Mouse (Mus musculus) myocyte (in vitro differentiated cells): ENCODE measurements around the gene Edc3.

Experiments used
- MAX ChIP-seq: IDR thresholded peaks from one replicate; pipeline ENCODE4 v1.6.1; 2011; ENCODE audit warnings: low read depth, mild to moderate bottlenecking, control low read depth
- MYOD1 ChIP-seq, 3 experiments: IDR thresholded peaks; one replicate each; pipeline ENCODE4 v1.6.1; 2011; ENCODE audit warnings: control low read depth in 2 of 3, low read depth in 2 of 3, mild to moderate bottlenecking in 2 of 3, moderate library complexity in 1 of 3; ENCODE audit not compliant: insufficient read length in 2 of 3, control insufficient read depth in 1 of 3
- POLR2A ChIP-seq: IDR thresholded peaks from one replicate; pipeline ENCODE4 v1.6.1; 2011; ENCODE audit warnings: low read depth, mild to moderate bottlenecking, control low read depth, moderate library complexity; ENCODE audit not compliant: insufficient read length
- POLR2AphosphoS2 ChIP-seq: IDR thresholded peaks from one replicate; pipeline ENCODE4 v1.6.1; 2011; ENCODE audit warnings: low read depth, control low read depth; ENCODE audit not compliant: insufficient read length
- SRF ChIP-seq: IDR thresholded peaks from one replicate; pipeline ENCODE4 v1.6.1; 2011; ENCODE audit warnings: low read depth; ENCODE audit not compliant: control insufficient read depth, insufficient read length
- USF1 ChIP-seq: IDR thresholded peaks from one replicate; pipeline ENCODE4 v1.6.1; 2011; ENCODE audit warnings: low read depth, mild to moderate bottlenecking, control low read depth, moderate library complexity

- TF ChIP-seq USF1 (no peak), MAX (no peak), MYOD1 (IDR thresholded peaks at IDR 0.05; ENCODE audit: control insufficient read depth in 1 of 3, insufficient read length in 2 of 3, low read depth in 2 of 3) (no peak), POLR2AphosphoS2 (no peak), POLR2A (no peak), SRF (no peak)
Observed at GRCm38 (mm10) chr9:57759289-57759688, 50.9 kb downstream of the Edc3 start.
